Mouse (Mus musculus): ENCODE measurements around the gene Eno2.

- peak; percentile 42 for TF ChIP-seq HCFC1 (IDR thresholded peaks at IDR 0.05; ENCODE audit: low read depth, low read length)
- peak; percentile 81 for TF ChIP-seq MAX (IDR thresholded peaks at IDR 0.05; ENCODE audit: low read length)
- peak; percentile 67 for TF ChIP-seq POLR2A (IDR thresholded peaks at IDR 0.05; ENCODE audit: low read depth, low read length)
- no peak for TF ChIP-seq CTCF (conservative IDR thresholded peaks at IDR 0.05 in 1 of 2, IDR thresholded peaks at IDR 0.05 in 1 of 2; ENCODE audit: low read depth in 2 of 2, low read length in 2 of 2)
- TF ChIP-seq USF1 (IDR thresholded peaks at IDR 0.05; ENCODE audit: low read depth, low read length), result no peak
- peak; percentile 87 for TF ChIP-seq EP300 (IDR thresholded peaks at IDR 0.05; ENCODE audit: low read length)
Observed at GRCm38 (mm10) chr6:124720904-124721303, 48.6 kb downstream of the Eno2 start.
